Mouse (Mus musculus) lung, postnatal 0 days (tissue): ENCODE data around the gene Polrmt.
"Not testable (repeated sequence)": the region's sequence is repeated elsewhere in the genome, so short reads cannot be mapped to it uniquely, and the experiment has no call there.

Experiments
- CTCF ChIP-seq: IDR thresholded peaks from 2 replicates; pipeline ENCODE4 v1.5.1; 2016; ENCODE audit warnings: antibody characterized with exemption, mild to moderate bottlenecking
- EP300 ChIP-seq: IDR thresholded peaks from 2 replicates; pipeline ENCODE4 v1.6.1; 2016; ENCODE audit warnings: antibody characterized with exemption, mild to moderate bottlenecking, control low read depth

DNA sequence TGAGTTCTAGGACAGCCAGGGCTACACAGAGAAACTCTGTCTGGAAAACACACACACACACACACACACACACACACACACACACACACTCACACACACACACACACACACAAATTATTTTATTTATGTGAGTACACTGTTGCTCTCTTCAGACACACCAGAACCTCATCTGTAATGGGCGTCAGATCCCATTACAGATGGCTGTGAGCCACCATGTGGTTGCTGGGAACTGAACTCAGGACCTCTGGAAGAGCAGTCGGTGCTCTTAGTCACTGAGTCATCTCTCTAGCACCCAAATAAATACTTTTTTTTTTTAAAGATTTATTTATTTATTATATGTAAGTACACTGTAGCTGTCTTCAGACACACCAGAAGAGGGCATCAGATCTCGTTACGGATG lies 43.4 kb downstream of the Polrmt start:
- not testable (repeated sequence) for TF ChIP-seq CTCF, EP300
